Mouse (Mus musculus): ENCODE data around the gene Gm45799.

Gene Gm45799

DNA sequence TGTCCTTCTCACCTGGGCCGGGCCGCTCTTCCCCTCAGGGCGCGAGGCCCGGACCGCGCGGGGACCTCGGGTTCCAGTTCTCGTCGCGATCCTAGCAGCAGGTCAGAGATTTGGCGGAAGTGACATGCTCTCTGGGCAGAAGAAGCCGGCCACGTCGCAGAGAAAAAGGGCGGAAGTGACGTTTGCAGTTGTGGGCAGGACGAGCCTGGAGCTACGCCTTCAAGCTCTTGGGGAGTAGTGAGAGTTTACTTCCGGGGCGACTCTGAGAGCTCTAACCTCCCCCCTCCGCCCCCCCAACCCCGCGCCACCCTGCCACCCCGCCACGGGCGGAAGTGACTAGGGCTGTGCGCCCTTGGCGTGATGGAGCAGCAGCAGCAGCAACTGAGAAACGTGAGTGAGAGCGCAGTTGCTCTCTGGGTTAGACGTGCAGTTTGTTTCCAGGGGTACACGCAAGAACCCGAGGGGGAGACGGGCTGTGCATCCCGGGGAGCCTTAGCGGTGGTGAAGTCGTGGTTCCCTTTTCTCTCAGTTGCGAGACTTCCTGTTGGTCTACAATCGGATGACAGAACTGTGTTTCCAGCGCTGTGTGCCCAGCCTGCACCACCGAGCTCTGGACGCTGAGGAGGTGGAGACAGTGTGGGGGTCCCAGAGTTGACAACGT, at the start of gene Gm45799, which contains the start of gene Arfip2:
Gene Gm45799, plus strand, starts transcription at position 320 of the 661 bp plus-strand sequence.
Gene Arfip2, minus strand, starts transcription at position 184 of the 661 bp plus-strand sequence.
- DNase-seq (ENCODE audit: low spot score in 2 of 2) = peak; percentile 88 to 96

DNA sequence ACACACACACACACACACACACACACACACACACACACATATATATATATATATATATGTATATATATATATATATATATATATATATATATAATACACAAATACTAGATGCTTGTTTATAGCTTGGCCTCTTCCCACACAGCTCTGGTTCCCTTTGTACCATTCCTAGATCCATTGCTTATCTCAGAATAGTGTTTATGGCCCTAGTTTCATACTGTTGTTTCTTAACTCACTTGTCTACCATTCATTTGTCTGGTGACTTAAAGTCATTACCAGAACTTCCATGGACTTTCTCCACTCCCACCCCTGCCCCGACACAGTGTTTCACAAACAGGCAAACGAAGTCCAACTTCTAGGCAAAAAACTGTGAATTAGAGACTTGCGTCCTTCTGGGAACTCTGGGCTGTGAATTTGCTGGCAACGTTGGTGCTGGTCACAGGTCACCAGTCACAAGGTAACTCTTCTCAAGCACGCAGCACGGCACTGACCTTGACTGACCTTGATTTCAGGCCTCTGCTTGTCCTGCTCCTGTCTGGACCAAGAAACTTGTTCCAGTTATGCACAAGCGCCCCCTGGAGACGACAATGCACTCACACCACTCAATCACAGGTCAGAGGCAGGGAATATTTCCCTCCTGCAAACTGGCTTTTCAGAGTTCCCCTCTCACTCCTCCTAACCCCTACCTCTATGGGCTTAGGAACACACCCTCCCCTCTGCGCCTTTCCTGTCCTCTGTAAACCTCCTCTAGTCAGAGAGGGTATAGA, 37.3 kb upstream of the Gm45799 start:
- peak; percentile 23 to 72 for DNase-seq (ENCODE audit: low spot score in 2 of 2)

DNA sequence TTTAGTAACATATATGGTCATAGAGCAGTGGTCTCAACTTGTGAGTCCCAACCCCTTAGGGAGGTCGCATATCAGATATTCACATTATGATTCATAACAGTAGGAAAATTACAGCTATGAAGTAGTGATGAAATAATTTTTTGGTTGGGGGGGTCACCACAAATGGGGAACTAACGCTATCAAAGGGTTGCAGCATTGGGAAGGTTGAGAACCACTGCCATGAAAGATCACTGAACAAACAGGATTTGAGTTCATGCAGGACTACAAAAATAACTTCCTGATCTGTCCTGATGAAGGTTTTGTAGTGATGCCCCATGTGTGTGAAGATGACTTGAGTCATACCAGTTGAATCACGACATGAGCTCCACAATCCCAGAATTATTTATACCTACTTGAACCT, 31.9 kb upstream of the Gm45799 start:
- DNase-seq (ENCODE audit: low spot score in 2 of 2) = no peak

DNA sequence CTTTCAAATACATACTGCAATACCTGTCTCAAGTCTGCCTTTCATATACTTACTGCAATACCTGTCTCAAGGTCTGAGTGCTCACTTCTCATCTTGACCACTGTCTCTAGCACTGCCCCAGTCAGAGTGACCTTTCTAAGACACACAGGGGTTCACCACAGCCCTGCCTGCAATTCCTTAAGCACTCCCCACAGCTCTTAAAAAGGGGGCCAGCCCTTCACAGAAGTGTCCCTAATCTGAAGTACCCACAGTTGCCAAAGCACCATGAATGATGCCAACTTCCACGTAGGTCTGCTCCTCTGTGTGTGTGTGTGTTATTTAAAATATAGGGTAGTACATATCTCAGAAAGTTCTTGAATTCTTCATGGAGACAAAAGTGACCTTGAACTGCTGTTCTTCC, 28.6 kb upstream of the Gm45799 start:
- no peak for DNase-seq (ENCODE audit: low spot score in 2 of 2)

DNA sequence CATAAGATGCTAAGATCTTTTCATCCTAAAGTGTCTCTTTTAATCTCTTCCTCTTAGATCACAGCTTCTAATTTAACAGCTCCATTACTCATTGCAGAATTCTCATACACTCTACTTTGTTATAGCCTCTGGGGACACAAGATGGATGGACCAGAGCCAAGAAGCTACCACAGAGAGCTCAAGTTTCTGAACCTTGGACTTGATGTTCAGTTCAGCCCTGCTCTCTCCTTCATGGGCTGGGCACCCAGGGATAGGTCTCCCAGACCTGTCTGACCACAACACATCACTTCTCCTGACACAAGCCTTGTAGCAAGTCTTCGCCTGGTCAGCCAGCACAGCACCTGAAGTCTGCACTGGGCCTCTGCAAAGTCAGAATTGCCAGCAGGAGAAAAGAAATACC, 26.0 kb upstream of the Gm45799 start:
- DNase-seq (ENCODE audit: low spot score in 2 of 2) = no peak

DNA sequence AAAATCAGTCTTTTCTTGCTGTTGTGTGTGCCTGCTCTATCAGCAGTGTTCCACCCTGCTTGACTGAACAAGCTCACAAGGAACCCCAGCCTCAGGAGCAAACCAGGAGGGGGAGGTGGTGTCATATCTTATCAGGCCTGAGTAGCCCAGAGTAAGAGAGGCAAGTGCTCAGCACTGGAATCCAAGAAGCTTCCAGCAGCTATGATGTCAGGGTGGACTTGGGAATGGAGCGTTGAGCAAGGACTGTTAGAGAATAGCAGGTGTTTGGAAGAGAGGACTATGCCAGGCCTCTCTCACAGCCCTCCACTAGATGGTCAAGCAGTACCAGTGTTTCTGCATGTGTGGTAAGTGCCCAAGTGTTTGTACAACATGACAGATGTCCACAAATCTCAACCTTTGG, 24.6 kb upstream of the Gm45799 start:
- no peak for DNase-seq (ENCODE audit: low spot score in 2 of 2)

DNA sequence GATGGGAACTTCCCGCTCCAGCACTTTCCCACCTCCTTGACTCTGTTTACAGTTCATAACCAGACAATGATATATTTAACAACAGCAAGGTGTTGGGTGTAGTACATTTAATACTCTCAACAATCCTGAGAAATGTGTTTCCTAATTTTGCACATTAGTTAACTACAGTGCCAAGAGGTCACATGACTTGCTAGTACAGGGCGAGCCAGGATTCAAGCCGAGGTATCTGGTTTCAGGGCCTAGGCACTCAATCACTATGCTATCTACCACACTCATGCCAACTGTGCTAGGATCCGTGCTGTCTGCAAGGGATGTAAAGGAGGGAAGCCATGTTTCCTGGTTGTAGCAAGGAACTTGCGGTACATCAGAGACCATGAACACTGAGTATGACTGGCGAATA, 23.8 kb upstream of the Gm45799 start:
- DNase-seq (ENCODE audit: low spot score in 2 of 2) = no peak

DNA sequence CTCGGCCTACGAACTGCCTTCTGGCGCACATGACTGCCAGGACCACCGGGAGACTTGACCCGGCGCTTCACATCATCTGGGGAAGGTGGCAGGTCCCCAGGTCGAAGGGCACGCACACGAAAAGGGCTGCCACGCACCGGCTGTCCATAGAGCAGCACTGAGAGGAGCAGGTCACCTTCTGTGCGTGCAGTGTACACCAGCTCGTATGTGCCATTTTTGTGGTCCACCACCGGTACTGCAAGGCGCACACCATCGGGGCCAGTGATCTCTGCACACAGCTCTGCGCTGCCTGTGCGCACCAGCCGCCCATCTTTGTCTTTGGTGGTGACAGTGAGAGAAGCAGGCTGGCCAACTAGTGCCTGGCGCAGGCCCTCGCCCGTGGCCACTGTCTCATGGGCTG, 22.5 kb upstream of the Gm45799 start:
- no peak for DNase-seq (ENCODE audit: low spot score in 2 of 2)

DNA sequence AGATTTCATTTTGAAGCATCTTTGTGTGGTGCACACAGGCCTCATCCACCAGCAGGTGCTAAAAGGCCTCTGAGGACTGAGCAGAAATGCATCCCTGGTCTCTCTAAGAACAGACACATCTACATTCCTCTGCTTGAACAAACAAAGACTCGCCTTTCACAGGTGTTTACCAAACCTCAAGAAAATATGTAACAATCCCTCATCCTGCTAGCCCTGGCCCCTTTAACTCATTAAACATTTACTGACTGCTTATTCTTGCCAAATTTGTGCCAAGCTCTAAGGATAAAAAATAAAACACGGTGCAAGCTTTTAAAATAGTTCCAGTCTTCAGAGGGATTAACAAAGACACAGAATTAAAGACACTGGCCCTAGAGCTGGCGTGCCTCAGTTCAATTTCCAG, 20.7 kb upstream of the Gm45799 start:
- no peak for DNase-seq (ENCODE audit: low spot score in 2 of 2)

DNA sequence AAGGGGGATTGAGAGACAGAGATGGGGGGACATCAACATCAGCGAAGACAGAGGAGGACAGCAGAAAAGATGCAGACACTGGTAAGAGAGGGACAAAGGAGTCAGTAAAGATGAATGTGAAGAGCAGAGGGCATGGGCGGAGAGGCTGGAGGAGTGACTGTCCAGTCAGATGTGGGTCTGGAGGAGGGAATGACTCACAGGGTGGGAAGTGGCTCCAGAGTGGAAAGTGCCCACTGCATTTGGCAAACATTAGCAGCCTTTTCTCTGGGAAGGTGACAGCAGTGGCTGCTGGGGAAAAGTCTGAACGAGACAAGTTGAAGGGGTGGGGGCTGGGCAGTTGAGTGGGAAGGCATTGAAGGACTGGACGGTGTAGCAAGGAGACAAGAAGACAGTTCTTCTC, 19.3 kb upstream of the Gm45799 start:
- no peak for DNase-seq (ENCODE audit: low spot score in 2 of 2)

DNA sequence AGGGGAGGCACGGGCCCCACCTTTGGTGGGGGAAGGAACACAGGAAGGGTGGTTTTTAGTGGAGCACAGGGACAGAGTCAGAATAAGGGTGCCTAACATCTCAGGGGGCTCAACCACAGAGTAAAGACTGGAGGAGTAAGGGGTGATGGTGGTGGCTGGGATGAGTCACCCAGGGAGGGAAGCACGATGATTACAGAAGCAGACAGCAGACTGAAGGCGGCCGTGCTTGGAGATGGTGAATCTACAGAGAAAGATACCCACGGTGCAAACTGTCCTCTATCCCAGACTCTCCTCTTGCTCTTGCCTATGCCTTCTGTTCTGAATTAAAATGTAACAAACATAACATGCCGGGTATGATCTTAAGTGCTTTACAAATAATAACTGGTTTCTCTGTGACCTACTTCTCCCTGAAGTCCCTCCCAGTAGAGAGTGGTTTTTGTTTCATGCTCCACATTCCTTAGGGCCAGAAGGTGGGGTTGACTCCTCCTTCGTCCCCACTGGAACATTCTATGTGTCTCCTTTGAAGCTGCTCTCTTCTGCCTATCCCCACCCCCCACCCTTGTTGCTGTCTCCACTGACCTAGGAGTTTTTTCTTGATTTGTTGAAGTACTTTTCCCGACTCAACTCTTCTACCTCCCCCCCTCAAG, 18.6 kb upstream of the Gm45799 start:
- no peak for DNase-seq (ENCODE audit: low spot score in 2 of 2)

DNA sequence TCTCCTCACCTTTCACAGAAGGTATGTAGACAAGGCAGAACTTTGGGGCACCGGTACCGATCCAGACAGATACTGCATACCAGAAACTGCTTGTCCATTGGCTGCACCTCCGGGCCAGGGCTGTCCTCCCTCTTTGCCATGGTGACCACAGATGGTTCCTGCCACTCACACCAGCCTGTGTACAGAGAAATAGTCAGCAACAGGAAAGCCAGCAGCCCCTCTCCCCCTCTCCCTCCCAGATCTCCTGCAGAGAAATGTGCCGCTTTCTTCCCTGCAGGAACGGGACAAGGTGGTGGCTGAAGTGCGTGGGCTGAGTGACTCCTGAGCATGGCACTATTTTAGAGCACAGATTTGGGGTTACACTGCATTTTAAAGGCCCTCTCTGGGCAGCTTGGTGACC, 15.0 kb upstream of the Gm45799 start:
- DNase-seq (ENCODE audit: low spot score in 2 of 2) = no peak

DNA sequence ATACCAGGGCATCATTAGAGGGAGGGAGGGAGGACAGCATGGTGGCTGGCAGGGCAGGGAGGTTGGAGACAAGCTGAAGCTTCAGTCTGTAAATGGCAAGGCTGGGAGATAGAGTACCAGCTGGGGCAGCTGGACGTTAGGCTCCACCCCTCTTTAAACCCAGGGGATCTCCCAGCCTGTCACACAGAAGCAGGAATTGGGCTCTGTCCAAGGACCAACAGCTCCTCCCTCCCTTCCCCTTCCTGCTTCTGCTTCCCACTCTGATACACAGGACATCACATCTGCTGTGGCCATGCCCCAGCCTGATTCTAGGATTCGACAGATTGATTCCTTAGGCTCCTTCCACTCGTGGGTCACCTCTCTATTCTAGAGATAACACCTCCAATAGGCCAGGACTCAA, 11.7 kb upstream of the Gm45799 start:
- DNase-seq (ENCODE audit: low spot score in 2 of 2) = no peak

DNA sequence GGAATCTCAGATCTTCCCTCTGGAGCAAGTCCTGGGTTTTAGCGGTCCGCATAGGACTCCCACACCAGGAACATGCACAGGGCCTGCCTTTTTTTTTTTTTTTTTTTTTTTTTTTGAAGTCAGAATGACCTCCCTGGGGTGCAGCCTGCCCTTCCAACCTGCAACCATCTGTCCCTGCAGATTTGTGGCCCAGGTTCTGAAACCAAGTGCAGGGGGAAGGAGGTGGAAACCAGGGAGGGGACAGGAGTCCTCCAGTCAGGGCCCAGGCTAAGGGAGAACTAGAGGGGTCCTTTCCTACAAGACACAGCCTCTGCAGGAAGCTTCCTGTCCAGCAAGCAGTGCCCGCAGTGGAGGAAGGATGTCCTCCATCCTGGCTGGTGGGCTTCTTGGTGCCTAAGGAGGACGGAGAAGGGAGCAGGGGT, 7.8 kb upstream of the Gm45799 start:
- DNase-seq (ENCODE audit: low spot score in 2 of 2) = no peak

DNA sequence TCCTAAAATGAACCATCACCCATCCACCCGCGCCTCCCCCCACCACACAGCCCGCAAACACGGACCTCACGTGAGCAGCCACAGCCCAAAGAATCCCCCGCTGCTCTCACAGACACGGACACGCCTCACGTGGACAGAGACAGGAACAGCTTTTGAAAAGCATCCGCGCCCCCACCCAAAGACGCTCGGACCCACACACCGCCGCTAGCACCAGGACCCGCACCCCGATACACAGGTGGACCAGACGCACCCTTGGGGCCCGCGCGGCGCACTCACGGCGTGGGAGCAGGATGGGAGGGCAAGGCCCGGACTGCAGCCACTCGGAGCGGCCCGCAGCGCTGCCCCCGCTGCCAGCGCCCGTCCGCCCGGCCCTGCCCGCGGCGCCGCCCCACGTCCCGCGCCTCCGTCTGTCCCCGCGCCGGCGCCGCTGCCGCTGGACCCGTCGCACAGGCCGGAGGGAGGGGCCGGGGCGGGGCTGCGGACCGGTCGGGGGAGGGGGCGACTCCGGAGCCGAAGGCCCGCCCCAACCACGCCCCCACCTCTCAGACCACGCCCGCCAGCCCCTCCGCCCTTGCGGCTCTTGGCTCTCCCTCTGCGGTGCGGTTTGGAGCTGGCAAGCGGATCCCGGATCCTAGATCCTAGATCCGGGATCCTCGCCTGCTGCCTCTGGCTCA, 7.1 kb upstream of the Gm45799 start, which contains the start of gene Trim3:
Gene Trim3, minus strand, starts transcription at position 445 of the 674 bp plus-strand sequence.
- peak; percentile 72 to 84 for DNase-seq (ENCODE audit: low spot score in 2 of 2)

DNA sequence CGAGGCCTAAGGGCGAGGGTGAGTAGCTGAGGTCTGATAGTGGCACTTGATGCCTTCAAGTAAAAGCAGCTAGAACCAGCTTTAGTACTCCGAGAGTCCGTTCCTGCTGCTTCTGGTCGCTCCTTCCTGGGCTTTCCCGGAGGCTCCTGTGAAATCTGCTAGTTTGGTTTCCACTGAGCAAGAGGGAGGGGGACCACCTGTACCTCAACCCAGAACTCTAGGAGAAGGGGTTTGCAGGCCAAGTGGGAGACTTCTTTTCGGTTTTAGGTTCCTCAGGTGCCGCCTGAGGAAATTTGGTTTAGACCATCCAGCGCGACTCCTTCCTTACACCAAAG, 6.6 kb upstream of the Gm45799 start:
- DNase-seq (ENCODE audit: low spot score in 2 of 2) = no peak

DNA sequence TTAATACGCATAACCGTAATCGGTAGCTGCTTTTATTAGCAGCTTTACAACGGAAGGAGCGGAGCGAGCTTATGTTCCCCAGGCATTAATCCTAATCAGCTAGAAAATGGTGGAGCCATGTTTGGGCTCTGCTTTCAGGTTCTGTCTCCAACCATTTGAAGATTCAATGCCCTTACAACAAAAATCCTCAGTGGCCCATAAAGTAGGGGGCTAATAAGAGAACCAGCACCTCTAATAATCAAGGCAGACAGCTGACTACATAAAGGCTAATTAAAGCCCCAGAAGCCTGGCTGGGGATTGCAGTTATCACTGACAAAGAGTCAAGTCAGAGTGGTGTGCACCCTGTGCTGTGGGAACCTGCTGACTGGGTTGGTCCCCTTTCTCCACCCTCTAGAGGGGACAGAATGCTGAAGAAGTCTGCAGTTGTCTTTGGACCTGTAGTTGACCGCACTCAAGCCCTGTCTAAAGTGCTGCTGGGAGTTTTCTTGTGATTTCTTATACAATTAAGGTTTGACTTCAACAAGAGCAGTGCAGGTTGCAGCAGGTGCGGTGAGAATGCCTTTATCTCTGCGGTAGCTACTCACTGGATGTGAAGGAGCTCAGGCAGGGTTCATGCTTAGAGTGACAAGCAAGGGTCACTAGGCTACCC, 6.0 kb upstream of the Gm45799 start:
- no peak for DNase-seq (ENCODE audit: low spot score in 2 of 2)

DNA sequence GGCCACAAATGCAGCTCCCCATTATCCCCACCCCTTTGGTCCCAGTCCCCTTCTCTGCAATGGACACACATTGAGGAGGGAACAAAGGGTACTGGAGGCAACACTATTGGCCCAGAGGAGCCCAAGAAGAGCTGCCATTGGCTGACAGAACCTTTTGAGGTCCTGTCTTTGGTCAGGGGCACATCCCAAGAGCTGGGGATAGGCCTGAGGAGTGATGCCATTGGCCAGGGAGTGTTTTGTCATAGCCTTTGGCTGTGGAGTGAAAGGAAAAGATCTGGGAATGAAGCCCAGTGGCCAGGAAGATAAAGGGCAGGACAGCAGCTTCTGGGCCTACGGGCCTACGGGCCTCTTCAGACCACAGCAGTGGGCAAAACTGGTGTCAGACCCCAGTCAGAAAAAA, 4.6 kb upstream of the Gm45799 start:
- no peak for DNase-seq (ENCODE audit: low spot score in 2 of 2)

DNA sequence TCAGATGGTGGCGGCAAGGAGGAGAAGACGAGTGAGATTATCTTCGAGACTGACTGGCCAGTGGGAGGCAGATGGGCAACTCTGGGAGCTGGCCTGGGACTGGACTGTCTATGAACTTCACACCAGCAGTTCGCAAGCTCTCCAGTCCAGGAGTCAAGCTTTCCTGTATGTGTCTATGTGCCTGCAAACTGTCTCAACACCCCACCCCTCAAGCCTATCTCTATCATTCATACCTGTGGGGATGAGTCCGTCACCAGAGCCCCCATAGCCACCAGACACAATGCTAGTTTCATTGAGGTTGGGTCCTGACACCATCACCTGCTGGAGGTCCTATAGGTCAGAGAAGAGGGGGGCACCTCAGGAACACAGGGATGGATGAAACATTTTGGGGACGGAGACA, 1.6 kb upstream of the Gm45799 start:
- DNase-seq (ENCODE audit: low spot score in 2 of 2) = no peak

DNA sequence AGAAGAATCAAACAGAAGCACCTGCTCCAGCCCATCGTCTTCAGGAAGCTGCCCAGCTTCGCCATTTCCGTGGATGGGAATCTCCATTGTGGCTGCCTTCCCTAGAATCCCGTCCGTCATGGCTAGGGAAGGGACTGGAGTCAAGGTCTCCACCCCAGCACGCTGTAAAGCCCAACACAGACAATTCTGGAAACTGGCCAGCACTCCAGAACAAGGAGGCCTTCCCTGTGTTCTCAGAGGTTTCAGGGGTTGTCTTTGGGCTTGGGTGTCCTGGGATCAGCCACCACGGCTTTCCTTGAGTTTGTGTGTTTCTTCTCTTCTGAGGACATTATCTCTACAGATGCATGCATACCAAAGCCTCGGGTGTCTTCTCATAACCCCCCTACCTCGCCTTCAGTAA, 1.0 kb upstream of the Gm45799 start:
- no peak for DNase-seq (ENCODE audit: low spot score in 2 of 2)

DNA sequence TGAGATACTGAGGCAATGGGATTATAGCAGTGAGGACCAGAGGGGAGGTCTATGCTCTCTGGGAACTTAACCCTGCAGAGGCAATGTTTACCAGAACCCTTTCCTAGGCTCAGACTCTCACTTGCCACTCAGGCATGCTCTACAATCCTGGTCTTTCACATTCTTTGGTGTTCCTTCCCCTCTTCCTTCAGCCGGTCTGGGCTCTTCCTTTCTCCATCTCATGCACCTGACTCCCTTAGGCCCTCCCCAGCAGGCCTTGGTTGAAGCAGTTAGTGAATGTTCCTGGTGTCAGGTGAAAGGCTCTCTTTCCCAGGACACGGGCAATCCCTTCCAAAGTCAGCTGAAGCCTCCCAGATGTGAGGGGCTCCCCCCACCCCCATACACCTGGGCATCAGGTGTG, 596 bp upstream of the Gm45799 start, which contains the start of gene Timm10b:
Gene Timm10b, plus strand, starts transcription at position 301 of the 400 bp plus-strand sequence.
- no peak for DNase-seq (ENCODE audit: low spot score in 2 of 2)

DNA sequence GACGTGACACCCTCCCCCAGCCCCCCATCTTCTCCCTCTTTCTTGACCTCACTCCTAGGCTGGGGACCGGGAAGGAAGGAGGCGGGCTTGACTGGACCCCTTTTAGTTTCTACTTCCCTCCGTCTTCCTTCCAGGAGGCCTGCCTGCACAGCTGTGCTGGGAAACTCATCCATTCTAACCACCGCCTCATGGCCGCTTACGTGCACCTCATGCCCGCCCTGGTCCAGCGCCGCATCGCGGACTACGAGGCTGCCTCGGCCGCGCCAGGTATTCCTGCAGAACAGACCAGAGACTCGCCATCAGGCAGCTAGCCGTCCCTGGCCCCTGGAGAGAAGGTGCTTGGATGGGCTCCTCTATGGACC, 523 bp downstream of the Gm45799 start:
- DNase-seq (ENCODE audit: low spot score in 2 of 2) = peak; percentile 51 to 53
